Mouse (Mus musculus) liver, embryonic 16.5 days (tissue): ENCODE measurements around the gene Tnfaip3. TPM values are rescaled to one million over a fixed set of nuclear protein-coding genes. Genes with fewer than 3 reads are reported as not detected.
A peak's percentile ranks its signal among the peaks of the same experiment; 100 is the strongest.

Source experiments
- ATAC-seq: fragments of 200-750 bp; cut with Nextera tagmentation; 2 replicates; pipeline ENCODE4 v1.8.0; 2017; ENCODE audit warnings: low read depth, mild to moderate bottlenecking, moderate number of reproducible peaks, moderate library complexity
- H3K27ac ChIP-seq: fragments of 300-500 bp; sonication (generic); 2 replicates; pipeline ENCODE4 v1.5.1; 2014; ENCODE audit warnings: mild to moderate bottlenecking, low read length
- H3K27me3 ChIP-seq: fragments of 300-500 bp; sonication (generic); 2 replicates; pipeline ENCODE4 v1.6.1; 2014; ENCODE audit warnings: low read depth, low read length, mixed read lengths; ENCODE audit not compliant: control insufficient read depth, insufficient read depth
- H3K36me3 ChIP-seq: fragments of 300-500 bp; sonication (generic); 2 replicates; pipeline ENCODE4 v1.6.1; 2014; ENCODE audit warnings: mild to moderate bottlenecking; ENCODE audit not compliant: control insufficient read depth, insufficient read depth
- H3K4me1 ChIP-seq: fragments of 300-500 bp; sonication (generic); 2 replicates; pipeline ENCODE4 v1.6.1; 2014; ENCODE audit warnings: low read depth, low read length, mixed read lengths; ENCODE audit not compliant: control insufficient read depth
- H3K4me2 ChIP-seq: fragments of 300-500 bp; sonication (generic); 2 replicates; pipeline ENCODE4 v1.6.1; 2014; ENCODE audit warnings: low read depth, low read length, mixed read lengths
- H3K4me3 ChIP-seq: fragments of 300-500 bp; sonication (generic); 2 replicates; pipeline ENCODE4 v1.5.1; 2014; ENCODE audit warnings: low read depth, mild to moderate bottlenecking, low read length
- H3K9ac ChIP-seq: fragments of 300-500 bp; sonication (generic); 2 replicates; pipeline ENCODE4 v1.6.1; 2014; ENCODE audit warnings: low read depth, low read length
- H3K9me3 ChIP-seq: fragments of 300-500 bp; sonication (generic); replicated peaks from 2 replicates; pipeline ENCODE4 v1.6.1; 2016; ENCODE audit warnings: low read length; ENCODE audit not compliant: control insufficient read depth
- WGBS: fragments of 180-500 bp; shearing (Covaris S2); extraction: QIAGEN DNeasy Blood & Tissue Kit; methylation state at CpG from one replicate; pipeline ENCODE4 v1.1.7; 2014; ENCODE audit not compliant: insufficient replicate concordance; 5-methylcytosine and 5-hydroxymethylcytosine counted together
- polyA plus RNA-seq: library from polyadenylated mRNA; unstranded; fragments of >200 nt; fragmentation: Nextera tagmentation; extraction: Ambion mirVana; gene quantifications from 2 replicates; pipeline ENCODE4 v1.2.1, GENCODE M21; 2015

Gene Tnfaip3
- polyA plus RNA-seq, 1 experiment from 2014 or later, result 2.2 TPM

DNA sequence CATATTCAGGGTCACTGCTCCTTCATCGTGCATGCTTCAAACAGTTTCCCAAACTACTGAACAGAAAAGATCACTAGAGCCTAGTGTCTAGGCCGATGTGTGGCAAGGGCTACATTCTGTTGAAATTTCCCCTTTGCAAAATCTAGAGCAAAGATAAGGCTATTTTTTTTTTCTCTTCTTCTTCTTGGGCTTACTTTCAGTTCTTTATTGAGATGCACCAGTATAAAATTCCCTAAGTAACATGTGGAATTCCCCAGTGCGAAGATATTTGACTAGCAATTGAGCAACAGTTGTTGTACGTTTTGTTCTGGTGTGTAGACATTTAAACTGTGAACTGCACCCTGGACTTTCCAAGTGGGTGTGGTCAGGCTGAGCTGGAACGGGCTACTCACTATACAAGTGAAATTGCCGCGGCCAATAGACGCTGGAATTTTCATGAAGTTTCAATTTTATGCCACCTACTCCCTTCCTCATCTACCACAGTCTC lies 6.2 kb downstream of the Tnfaip3 start:
- Histone ChIP-seq H3K9me3 (no peaks in the 10 kb centered on the region), H3K27ac (peak overlapping the region; percentile 52; the same call in 1 of the 2 replicates), H3K4me1 (peaks cover 8% of the 10 kb centered on the region), H3K27me3 (no peaks in the 10 kb centered on the region), H3K9ac (no peak overlapping the region), H3K4me3 (peak overlapping the region; percentile 26), H3K36me3 (no peaks in the 10 kb centered on the region; the same call in 1 of the 2 replicates), H3K4me2 (peak overlapping the region; percentile 48)
- 46% methylated on average over 8 of the region's 8 CpGs for WGBS
- ATAC-seq, result peak; percentile 84

DNA sequence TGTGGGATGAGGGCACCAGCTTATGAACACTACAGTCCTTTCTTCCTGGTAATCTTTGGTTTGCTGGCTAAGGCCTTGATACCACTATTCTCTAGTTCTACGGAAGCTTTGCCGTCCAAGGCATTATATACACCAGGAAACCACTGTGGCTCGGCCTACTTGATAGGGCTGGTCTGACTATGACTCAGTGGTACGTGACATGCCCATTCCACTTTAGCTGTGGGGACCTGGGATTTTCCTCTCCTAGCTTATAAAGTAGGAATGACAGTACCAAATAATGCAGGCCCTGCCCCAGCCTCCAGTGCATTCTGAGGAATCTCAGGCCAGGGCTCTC lies 6.9 kb downstream of the Tnfaip3 start:
- WGBS, result 48% methylated on average over 4 of the region's 4 CpGs
- no peak overlapping the region for H3K4me3 ChIP-seq
- no peak for ATAC-seq
- no peaks in the 10 kb centered on the region for H3K9me3 ChIP-seq
- H3K4me1 ChIP-seq, result peaks cover 8% of the 10 kb centered on the region
- no peak overlapping the region for H3K4me2 ChIP-seq
- peak overlapping the region; percentile 23; the same call in 1 of the 2 replicates for H3K27ac ChIP-seq
- no peaks in the 10 kb centered on the region for H3K27me3 ChIP-seq
- no peak overlapping the region for H3K9ac ChIP-seq
- H3K36me3 ChIP-seq, result no peaks in the 10 kb centered on the region; the same call in 1 of the 2 replicates

DNA sequence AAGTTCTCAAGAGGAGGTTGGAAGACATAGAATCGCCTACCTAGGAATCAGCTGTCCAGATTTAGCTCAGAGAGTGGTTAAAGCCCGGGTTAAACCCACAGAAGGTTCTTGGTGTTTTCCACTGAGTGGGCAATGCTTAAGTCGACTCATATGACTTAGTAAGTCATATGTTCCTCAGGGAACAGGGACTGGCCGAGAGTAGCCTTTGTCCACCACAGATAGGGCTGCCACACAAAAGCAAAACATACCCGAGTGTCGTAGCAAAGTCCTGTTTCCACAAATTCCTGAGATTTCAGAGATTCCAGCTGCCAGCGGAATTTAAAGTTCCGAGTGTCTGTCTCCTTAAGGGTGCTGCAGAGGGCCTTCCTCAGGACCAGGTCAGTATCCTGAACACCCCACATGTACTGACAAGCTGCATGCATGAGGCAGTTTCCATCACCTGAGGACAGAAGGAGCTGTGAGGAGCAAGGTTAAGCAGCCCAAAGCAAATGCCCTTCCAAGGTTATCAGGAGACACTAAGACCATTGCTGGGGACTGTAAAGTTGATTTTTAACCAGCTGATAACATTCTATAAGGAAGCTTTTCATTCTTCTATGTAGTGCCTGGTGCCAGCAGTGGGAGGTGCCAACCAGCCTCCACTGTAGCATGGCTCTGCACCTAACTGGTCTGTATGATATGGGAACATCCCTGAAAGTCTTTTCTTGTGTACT lies 7.4 kb downstream of the Tnfaip3 start:
- H3K36me3 ChIP-seq, result no peaks in the 10 kb centered on the region; the same call in 1 of the 2 replicates
- H3K4me1 ChIP-seq, result peaks cover 8% of the 10 kb centered on the region
- ATAC-seq, result no peak
- H3K27me3 ChIP-seq, result no peaks in the 10 kb centered on the region
- H3K4me2 ChIP-seq, result no peak overlapping the region
- no peak overlapping the region for H3K4me3 ChIP-seq
- H3K27ac ChIP-seq, result peak overlapping the region; percentile 15
- 61% methylated on average over 8 of the region's 8 CpGs for WGBS
- no peak overlapping the region for H3K9ac ChIP-seq
- H3K9me3 ChIP-seq, result no peaks in the 10 kb centered on the region

DNA sequence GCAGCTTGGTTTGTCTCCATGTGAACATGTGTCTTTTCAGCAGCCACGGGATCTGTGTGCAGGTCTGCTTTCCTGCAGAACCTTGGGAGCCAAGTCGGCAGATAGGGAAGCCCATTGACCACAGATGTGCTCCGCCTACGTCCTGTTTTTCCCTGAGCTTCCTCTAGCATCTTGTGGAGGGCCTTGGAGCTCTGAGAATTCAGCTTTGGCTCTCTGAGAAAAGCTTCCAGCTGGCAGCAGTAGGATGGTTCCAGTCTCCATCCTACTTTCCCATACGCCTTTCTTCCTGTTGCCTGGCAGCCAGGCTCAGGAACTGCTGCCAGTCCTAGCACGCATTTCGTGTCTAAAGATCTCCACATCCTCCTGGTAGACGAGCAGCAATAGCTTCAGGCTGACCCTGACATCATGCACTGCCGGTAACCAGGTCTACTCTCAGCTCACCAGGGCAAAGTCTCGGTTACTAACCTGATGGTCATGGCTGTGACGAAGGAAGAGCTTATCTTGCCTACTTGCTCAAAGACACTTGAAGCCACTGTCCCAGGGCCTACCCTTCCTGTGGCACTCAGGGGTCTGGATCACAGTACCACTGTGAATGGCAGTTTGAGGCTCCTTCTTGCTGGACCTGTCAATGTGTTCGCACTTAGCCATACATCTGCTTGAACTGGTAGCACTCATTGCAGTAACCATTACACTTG lies 13.2 kb downstream of the Tnfaip3 start:
- no peak overlapping the region for H3K27ac ChIP-seq
- H3K9ac ChIP-seq, result no peak overlapping the region
- no peak overlapping the region for H3K4me3 ChIP-seq
- no peaks in the 10 kb centered on the region for H3K9me3 ChIP-seq
- no peaks in the 10 kb centered on the region for H3K4me1 ChIP-seq
- WGBS, result 59% methylated on average over 12 of the region's 12 CpGs
- no peaks in the 10 kb centered on the region for H3K27me3 ChIP-seq
- no peak overlapping the region for H3K4me2 ChIP-seq
- no peaks in the 10 kb centered on the region; the same call in none of the 2 replicates for H3K36me3 ChIP-seq
- no peak for ATAC-seq

DNA sequence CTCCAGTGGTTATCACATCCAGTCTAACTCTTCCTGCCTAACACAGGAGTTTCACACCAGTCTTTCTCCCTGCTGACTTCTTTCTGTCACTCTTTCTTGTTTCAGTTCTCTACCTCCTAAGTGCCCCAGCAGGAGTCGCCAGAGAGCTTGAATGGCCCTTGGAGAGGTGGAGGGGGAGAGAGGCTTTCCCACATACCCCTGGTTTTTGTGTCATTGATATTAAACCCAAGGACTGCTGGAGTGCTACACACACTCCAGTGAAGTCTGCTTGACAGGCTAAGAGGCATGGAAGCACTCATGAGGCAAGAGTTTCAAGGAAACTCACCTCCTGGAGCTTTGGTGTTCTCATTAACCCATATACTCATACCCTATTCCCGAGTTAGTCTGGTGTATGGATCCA lies 16.0 kb downstream of the Tnfaip3 start:
- ATAC-seq, result no peak
- no peak overlapping the region for H3K9ac ChIP-seq

DNA sequence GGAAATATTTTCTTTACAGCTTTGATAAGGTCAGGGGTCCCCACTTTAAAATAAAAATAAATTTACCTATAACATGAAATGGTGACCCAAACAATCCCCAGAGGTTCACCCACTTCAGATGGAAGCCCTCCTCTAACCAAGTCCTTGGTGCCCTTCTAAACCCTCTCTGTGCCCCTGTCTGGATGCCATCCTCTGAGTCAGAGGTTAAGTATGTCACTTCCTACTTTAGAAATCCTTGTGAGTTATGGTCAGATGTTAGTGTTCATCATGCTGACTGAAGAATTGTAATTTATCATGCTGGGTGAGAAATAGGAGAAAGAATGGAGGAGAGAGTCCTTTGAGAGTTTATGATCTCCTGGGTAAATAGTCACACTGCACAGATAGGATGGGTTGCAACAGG lies 19.1 kb downstream of the Tnfaip3 start:
- Histone ChIP-seq H3K9me3 (no peaks in the 10 kb centered on the region), H3K27ac (no peak overlapping the region), H3K4me2 (no peak overlapping the region), H3K27me3 (no peaks in the 10 kb centered on the region), H3K9ac (no peak overlapping the region), H3K36me3 (no peaks in the 10 kb centered on the region), H3K4me1 (no peaks in the 10 kb centered on the region), H3K4me3 (no peak overlapping the region)
- ATAC-seq, result no peak

More for the DNA sequence above, 16.0 kb downstream of the Tnfaip3 start:
- Histone ChIP-seq H3K4me1 (no peaks in the 10 kb centered on the region), H3K4me3 (no peak overlapping the region), H3K4me2 (no peak overlapping the region), H3K27ac (no peak overlapping the region), H3K9me3 (no peaks in the 10 kb centered on the region), H3K27me3 (no peaks in the 10 kb centered on the region), H3K36me3 (no peaks in the 10 kb centered on the region; the same call in none of the 2 replicates)
- 57% methylated on average over 2 of the region's 2 CpGs for WGBS

DNA sequence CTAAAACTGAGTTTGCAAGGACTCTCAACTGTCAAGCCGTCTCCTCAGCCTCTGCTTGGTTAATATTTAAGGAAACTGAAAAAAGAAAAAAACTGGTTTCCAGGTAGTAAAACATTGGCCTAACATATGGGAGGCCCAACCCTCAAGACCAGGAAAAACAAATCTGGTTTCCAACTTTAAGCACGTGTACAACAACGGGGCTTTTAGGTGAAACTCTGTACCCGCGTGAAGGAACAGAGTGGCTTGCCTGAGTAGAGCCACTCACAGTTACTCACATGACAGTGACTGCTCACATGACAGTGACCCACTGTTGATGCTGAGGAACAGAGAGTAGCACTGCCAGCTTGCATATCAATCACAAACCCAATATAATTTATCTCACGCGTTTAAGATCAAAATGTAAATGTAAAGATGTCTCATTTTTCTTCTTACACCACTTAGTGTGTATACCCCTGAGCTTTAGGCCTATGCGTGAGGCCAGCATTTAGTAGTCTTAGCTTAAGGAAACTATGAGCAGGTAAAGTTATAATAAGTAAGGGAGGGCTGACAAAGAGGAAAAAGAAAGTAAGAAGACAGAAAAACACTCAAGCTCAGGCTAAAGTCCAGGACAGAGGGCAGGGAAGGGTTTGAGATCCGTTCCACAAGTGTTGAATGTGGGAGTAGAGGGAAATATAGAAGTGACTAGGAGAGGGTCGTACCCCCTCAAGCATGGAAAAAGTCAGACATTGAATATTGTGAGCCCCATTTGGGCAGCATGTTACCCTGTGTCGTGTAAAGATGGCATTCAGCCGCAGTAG lies 19.8 kb downstream of the Tnfaip3 start:
- Histone ChIP-seq H3K36me3 (no peaks in the 10 kb centered on the region), H3K9ac (no peak overlapping the region), H3K4me1 (no peaks in the 10 kb centered on the region), H3K4me3 (no peak overlapping the region), H3K27ac (no peak overlapping the region), H3K27me3 (no peaks in the 10 kb centered on the region), H3K4me2 (no peak overlapping the region), H3K9me3 (no peaks in the 10 kb centered on the region)
- ATAC-seq, result no peak
- 65% methylated on average over 12 of the region's 12 CpGs for WGBS

DNA sequence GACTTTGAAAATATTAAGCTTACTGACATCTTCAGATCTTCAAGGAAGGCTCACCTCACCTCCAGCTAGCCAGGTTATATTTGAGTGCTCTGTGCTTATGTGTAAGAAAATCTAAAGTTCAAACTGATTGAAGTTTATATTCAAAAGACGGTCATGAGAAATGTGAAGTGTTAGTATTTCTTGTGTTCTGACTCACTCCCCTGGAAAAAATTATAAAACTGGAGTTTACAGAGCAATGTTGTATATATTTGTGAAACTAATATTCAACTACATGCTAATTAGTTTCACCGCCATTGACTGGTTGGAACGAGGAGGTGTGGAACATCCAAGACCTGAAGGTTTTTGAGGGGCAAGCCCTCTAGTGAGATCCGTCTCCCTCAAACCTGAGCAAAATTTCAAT lies 22.5 kb downstream of the Tnfaip3 start:
- Histone ChIP-seq H3K36me3 (no peaks in the 10 kb centered on the region), H3K4me3 (no peak overlapping the region), H3K9me3 (no peaks in the 10 kb centered on the region), H3K27me3 (no peaks in the 10 kb centered on the region), H3K9ac (no peak overlapping the region), H3K4me1 (no peaks in the 10 kb centered on the region), H3K27ac (no peak overlapping the region), H3K4me2 (no peak overlapping the region)
- 70% methylated on average over 4 of the region's 4 CpGs for WGBS
- ATAC-seq, result no peak
